Mouse (Mus musculus): ENCODE data around the gene Trappc5. TPM values are rescaled to one million over a fixed set of nuclear protein-coding genes. Genes with fewer than 3 reads are reported as not detected.

Gene Trappc5
- polyA plus RNA-seq, 1 experiment from 2014 or later, result 39.3 TPM

GRCm38 (mm10) chr8:3679656-3680055 is 3.6 kb downstream of the Trappc5 start:
- 0 out of 2 replicates have a peak, but pooled peaks cover 13% of the 10 kb centered on the region for H3K4me1 ChIP-seq
- no peaks in the 10 kb centered on the region for H3K9me3 ChIP-seq
- H3K27me3 ChIP-seq (ENCODE audit: insufficient read depth, poor library complexity, severe bottlenecking), result no peaks in the 10 kb centered on the region
- peaks cover 41% of the 10 kb centered on the region for H3K36me3 ChIP-seq
- no peak overlapping the region for H3K27ac ChIP-seq
- no peak overlapping the region for H3K4me3 ChIP-seq
- DNase-seq (ENCODE audit: low spot score), result no peak
- WGBS, result 93% methylated on average over 5 of the region's 5 CpGs

GRCm38 (mm10) chr8:3682435-3682834 is 6.3 kb downstream of the Trappc5 start:
- Histone ChIP-seq H3K9me3 (no peaks in the 10 kb centered on the region), H3K27ac (no peak overlapping the region), H3K4me3 (no peak overlapping the region), H3K36me3 (peaks cover 41% of the 10 kb centered on the region), H3K4me1 (0 out of 2 replicates have a peak, but pooled peaks cover 7% of the 10 kb centered on the region), H3K27me3 (ENCODE audit: insufficient read depth, poor library complexity, severe bottlenecking) (no peaks in the 10 kb centered on the region)
- DNase-seq (ENCODE audit: low spot score), result no peak
- 87% methylated on average over 5 of the region's 5 CpGs for WGBS

DNA sequence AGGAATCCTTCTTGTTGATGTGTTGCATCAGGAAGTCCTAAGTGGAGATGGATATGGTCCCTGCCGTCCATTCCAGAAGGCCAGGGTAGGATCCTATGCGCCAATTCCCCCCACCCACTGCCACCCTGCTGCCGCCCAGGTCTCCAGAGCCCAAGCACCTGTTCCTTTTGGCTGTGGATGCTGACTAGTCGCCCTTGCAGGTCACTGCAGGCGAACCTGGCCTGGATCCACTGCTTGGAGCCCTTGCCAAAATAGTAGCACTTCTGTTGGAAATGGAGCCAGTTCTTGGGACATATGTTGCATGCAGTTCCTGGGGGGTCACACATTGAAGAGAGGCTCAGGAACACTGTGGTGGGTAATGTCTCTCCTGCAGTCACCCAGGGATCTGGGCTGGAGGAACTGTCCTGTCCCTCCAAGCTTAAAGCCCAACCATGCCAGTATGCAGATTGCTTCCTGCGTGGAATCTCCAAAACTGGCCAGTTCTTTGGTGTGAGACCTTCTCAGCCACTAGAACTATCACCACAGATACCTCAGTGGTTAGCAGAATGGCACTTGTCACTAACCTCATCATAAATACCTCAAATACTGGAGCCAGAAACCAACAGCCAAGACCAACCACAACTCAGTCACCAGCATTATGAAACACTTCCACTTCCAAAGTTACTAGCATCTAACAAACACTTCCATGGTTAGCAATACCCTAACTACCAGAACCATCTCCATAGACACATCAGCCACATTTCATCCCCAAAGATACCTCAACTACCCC is 7.5 kb downstream of the Trappc5 start:
- Histone ChIP-seq H3K27ac (no peak overlapping the region), H3K27me3 (ENCODE audit: insufficient read depth, poor library complexity, severe bottlenecking) (no peaks in the 10 kb centered on the region), H3K4me3 (no peak overlapping the region), H3K4me1 (0 out of 2 replicates have a peak, but pooled peaks cover 4% of the 10 kb centered on the region), H3K9me3 (no peaks in the 10 kb centered on the region), H3K36me3 (peaks cover 39% of the 10 kb centered on the region)
- no peak for DNase-seq (ENCODE audit: low spot score)
- 69% methylated on average over 6 of the region's 6 CpGs for WGBS

DNA sequence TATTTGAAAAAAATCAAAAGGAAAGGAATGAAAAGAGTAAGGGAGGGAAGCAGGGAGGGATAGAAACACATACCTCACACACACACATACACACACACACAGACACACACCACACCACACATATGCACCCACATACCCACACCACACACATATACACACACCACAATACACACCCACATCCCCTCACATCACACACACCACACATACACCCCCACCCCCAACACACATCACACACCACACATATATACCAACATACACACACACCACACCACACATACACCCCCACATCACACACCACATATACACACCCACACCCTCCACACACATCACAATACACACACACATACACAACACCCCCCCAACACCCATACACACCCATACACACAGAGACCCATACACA is 8.4 kb downstream of the Trappc5 start:
- Histone ChIP-seq H3K27ac (no peak overlapping the region), H3K4me3 (no peak overlapping the region), H3K4me1 (no peaks in the 10 kb centered on the region), H3K9me3 (no peaks in the 10 kb centered on the region), H3K27me3 (ENCODE audit: insufficient read depth, poor library complexity, severe bottlenecking) (no peaks in the 10 kb centered on the region), H3K36me3 (peaks cover 30% of the 10 kb centered on the region)
- DNase-seq (ENCODE audit: low spot score), result no peak

DNA sequence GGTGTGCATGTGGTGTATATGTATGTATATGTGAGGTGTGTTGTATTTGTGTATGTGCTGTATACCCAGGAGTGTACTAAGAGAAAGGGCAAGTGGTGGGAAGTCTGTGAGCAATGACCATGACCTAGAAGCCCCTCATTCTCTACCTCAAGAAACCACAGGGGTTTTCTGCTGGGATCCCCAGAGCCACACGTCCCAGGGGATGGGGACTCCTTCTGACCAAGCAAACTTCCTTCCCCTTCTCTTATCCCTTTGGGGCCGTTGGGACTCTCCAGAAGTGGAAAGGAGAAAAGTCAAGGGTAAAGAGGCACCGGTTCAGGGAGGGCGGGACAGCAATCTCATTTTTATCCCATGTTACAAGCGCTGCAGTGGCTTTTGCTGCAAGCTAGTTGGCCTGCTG is 9.3 kb downstream of the Trappc5 start:
- no peak overlapping the region for H3K4me3 ChIP-seq
- no peak overlapping the region for H3K27ac ChIP-seq
- DNase-seq (ENCODE audit: low spot score), result no peak
- H3K27me3 ChIP-seq (ENCODE audit: insufficient read depth, poor library complexity, severe bottlenecking), result no peaks in the 10 kb centered on the region
- WGBS, result 62% methylated on average over 5 of the region's 5 CpGs
- no peaks in the 10 kb centered on the region for H3K9me3 ChIP-seq
- peaks cover 21% of the 10 kb centered on the region for H3K36me3 ChIP-seq
- no peaks in the 10 kb centered on the region for H3K4me1 ChIP-seq

- 68% methylated on average over 6 of the region's 6 CpGs for WGBS
- H3K9me3 ChIP-seq, result no peaks in the 10 kb centered on the region
- H3K4me1 ChIP-seq, result no peaks in the 10 kb centered on the region
- H3K27ac ChIP-seq, result no peak overlapping the region
- no peak for DNase-seq (ENCODE audit: low spot score)
- H3K36me3 ChIP-seq, result 0 out of 2 replicates have a peak, but pooled peaks cover under 1% of the 10 kb centered on the region
- H3K27me3 ChIP-seq (ENCODE audit: insufficient read depth, poor library complexity, severe bottlenecking), result no peaks in the 10 kb centered on the region
- no peak overlapping the region for H3K4me3 ChIP-seq
Observed at GRCm38 (mm10) chr8:3687537-3687936, 11.4 kb downstream of the Trappc5 start.

DNA sequence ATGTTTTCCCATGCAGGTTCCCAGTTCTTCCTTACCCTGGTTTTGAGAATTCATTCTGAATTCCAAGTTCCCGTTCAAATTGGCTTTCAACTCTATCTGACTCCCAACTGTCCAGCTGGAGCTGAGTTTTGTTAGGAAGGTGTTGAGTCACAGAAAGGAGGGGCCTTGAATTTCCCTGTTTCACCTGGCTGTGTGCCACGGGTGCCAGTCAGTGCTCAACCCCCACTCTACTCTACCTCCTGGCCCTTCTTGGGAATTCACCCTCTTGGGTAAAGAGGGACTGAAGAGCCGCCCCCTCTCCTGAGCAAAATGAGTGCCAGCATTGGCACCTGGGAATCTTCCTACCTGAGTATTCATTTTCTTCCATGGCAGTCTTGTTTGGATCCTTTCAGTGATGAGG is 14.7 kb downstream of the Trappc5 start:
- no peak overlapping the region for H3K27ac ChIP-seq
- WGBS, result 69% methylated on average over 3 of the region's 3 CpGs
- H3K27me3 ChIP-seq (ENCODE audit: insufficient read depth, poor library complexity, severe bottlenecking), result no peaks in the 10 kb centered on the region
- H3K36me3 ChIP-seq, result no peaks in the 10 kb centered on the region
- no peaks in the 10 kb centered on the region for H3K4me1 ChIP-seq
- no peak for DNase-seq (ENCODE audit: low spot score)
- H3K4me3 ChIP-seq, result no peak overlapping the region
- H3K9me3 ChIP-seq, result no peaks in the 10 kb centered on the region

DNA sequence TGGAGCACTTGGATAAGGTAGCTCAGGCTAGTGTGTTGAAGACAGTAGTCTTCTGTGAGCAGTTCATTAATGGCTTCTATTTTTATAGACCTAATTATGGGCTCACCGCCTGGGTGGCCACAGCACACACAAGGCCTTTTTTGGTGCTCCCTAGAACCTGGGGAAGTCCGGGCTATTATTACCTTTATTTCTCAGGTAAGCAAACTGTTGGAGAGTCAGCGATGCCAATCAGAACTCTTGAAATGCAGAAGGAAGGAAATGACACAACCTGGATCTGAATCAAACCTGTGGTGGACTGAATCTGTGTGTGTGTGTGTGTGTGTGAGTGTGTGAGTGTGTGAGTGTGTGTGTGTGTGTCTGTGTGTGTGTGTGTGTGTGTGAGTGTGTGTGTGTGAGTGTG is 18.0 kb downstream of the Trappc5 start, which contains the start of gene Fcer2a:
TSS of gene Fcer2a (minus strand) at position 55 of the 400 bp plus-strand sequence.
- 76% methylated on average over 3 of the region's 3 CpGs for WGBS
- H3K9me3 ChIP-seq, result no peaks in the 10 kb centered on the region
- no peaks in the 10 kb centered on the region for H3K36me3 ChIP-seq
- H3K4me1 ChIP-seq, result no peaks in the 10 kb centered on the region
- no peak within 1 kb of the TSS for H3K27ac ChIP-seq
- no peaks in the 10 kb centered on the region; the same call in 1 of the 2 replicates for H3K27me3 ChIP-seq (ENCODE audit: insufficient read depth, poor library complexity, severe bottlenecking)
- DNase-seq (ENCODE audit: low spot score), result no peak
- no peak within 1 kb of the TSS for H3K4me3 ChIP-seq

- DNase-seq (ENCODE audit: low spot score), result no peak
- WGBS, result 91% methylated on average over 1 of the region's 1 CpGs
Observed at GRCm38 (mm10) chr8:3701491-3701890, 25.4 kb downstream of the Trappc5 start.

DNA sequence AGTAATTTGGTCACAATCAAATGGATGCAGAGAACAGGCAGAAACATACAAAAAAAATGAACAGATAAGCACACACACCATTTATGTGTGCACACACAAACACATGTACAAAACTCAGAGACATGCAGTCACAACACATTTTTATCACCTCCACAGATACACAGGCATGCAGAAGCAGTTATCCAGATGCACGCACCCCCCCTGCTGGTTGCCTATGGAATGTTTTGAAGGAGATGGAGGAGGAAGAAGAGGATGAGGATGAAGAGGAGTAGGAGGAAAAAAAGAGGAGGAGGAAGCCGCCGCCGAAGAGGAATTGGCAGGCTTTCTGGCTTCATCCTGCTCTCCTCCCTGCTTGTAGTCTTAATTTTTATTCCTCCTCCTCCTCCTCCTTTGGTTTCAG is 29.6 kb downstream of the Trappc5 start:
- H3K27me3 ChIP-seq (ENCODE audit: insufficient read depth, poor library complexity, severe bottlenecking), result no peaks in the 10 kb centered on the region
- no peak for DNase-seq (ENCODE audit: low spot score)

More at GRCm38 (mm10) chr8:3701491-3701890, 25.4 kb downstream of the Trappc5 start:
- Histone ChIP-seq H3K36me3 (no peaks in the 10 kb centered on the region), H3K4me3 (no peak overlapping the region), H3K27ac (no peak overlapping the region), H3K27me3 (ENCODE audit: insufficient read depth, poor library complexity, severe bottlenecking) (no peaks in the 10 kb centered on the region; the same call in 1 of the 2 replicates), H3K9me3 (no peaks in the 10 kb centered on the region), H3K4me1 (no peaks in the 10 kb centered on the region)

GRCm38 (mm10) chr8:3707611-3708010 is 31.5 kb downstream of the Trappc5 start:
- peaks cover 7% of the 10 kb centered on the region; the same call in 1 of the 2 replicates for H3K4me1 ChIP-seq
- no peaks in the 10 kb centered on the region for H3K36me3 ChIP-seq
- H3K9me3 ChIP-seq, result no peaks in the 10 kb centered on the region
- no peak overlapping the region for H3K4me3 ChIP-seq
- no peak overlapping the region for H3K27ac ChIP-seq
- no peak for DNase-seq (ENCODE audit: low spot score)
- 66% methylated on average over 7 of the region's 7 CpGs for WGBS
- no peaks in the 10 kb centered on the region for H3K27me3 ChIP-seq (ENCODE audit: insufficient read depth, poor library complexity, severe bottlenecking)

More for the DNA sequence above, 29.6 kb downstream of the Trappc5 start:
- WGBS, result 61% methylated on average over 4 of the region's 4 CpGs
- Histone ChIP-seq H3K4me3 (no peak overlapping the region), H3K36me3 (no peaks in the 10 kb centered on the region), H3K4me1 (peaks cover 7% of the 10 kb centered on the region; the same call in 1 of the 2 replicates), H3K9me3 (no peaks in the 10 kb centered on the region), H3K27ac (no peak overlapping the region)

DNA sequence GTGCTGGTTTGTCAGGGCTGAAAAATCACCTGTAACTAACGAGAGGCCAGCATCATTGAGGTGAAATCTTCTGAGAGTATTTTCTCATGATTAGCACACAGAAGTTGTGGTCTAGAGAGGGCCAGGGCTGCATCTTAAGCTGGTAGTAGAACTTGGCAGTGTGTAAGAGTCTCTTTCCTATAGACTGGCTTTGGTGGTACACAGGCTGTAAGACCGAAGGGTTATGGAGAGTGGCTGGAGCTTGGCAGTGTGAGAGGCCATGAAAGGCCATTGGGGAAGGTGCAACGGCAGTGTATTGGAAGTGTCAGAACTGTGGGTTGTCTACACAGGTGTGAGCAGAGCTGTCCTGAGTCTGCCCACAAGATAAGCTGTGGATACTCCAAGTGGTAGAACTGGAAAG is 34.2 kb downstream of the Trappc5 start:
- H3K27me3 ChIP-seq (ENCODE audit: insufficient read depth, poor library complexity, severe bottlenecking), result no peaks in the 10 kb centered on the region
- no peaks in the 10 kb centered on the region for H3K9me3 ChIP-seq
- WGBS, result 82% methylated on average over 3 of the region's 3 CpGs
- no peak overlapping the region for H3K27ac ChIP-seq
- no peak overlapping the region for H3K4me3 ChIP-seq
- DNase-seq (ENCODE audit: low spot score), result no peak
- no peaks in the 10 kb centered on the region for H3K36me3 ChIP-seq
- H3K4me1 ChIP-seq, result peaks cover 7% of the 10 kb centered on the region; the same call in 1 of the 2 replicates

DNA sequence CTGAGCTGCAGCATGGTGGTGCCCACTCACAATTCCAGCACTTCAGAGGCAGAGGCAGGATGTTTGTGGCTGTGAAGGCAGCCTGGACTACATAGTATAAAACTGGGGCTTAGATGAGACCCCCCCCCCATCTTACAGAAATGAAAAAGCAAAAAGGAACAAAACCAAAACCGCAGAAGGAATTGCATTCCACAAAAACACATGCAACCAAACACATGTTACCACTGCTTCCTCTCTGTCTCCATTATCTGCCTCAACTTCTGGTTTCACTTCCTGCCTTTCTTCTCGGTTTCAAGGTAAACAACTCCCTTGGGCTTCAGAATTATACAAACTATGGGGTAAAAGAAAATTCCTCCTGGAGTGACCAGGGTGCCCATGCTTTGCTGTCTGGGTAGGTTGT is 35.5 kb downstream of the Trappc5 start:
- Histone ChIP-seq H3K27ac (no peak overlapping the region), H3K9me3 (no peaks in the 10 kb centered on the region), H3K4me1 (peaks cover 7% of the 10 kb centered on the region; the same call in 1 of the 2 replicates), H3K36me3 (no peaks in the 10 kb centered on the region), H3K27me3 (ENCODE audit: insufficient read depth, poor library complexity, severe bottlenecking) (no peaks in the 10 kb centered on the region), H3K4me3 (no peak overlapping the region)
- WGBS, result 35% methylated on average over 2 of the region's 2 CpGs
- no peak for DNase-seq (ENCODE audit: low spot score)

Measured in heart, embryonic 10.5 days (tissue).